In the genomic region with DNA sequence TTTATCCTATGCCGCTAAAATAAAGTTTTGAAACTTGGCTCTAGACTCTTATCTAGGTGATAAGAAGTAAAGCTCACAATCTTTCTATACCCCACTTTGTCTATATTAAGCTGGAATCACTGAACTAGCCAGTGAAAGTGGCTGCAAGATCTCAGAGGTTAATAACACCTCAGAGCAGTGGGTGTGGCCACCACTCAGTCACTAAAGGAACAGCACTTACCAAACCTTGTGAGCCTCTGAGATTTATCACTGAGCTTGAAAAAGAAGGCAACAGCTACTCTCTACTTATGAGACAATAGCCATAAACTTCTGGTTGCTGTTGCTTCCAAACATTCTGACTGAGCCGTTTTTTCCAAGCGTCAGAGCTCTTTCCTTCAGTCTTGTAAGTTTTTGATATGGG, we compare ENCODE assay signal across 19 mouse cellular contexts.
DNase-seq lines count a peak whose midpoint lies in the region; ATAC-seq lines count a peak whose summit lies in the region.
"Had no signal": no experiment of that assay in that cellular context is flagged by ENCODE, and none has a peak within 500 bp of the region (broad histone marks: within the 10 kb centered on the region; RNA-seq: fewer than 3 reads in every experiment).

No protein-coding gene starts in this region.

- H3K27me3 ChIP-seq in embryonic facial prominence, embryonic 10.5 days (replicated peaks; ENCODE audit: low read depth, poor library complexity, severe bottlenecking) = no peaks in the 10 kb centered on the region
- no peaks in the 10 kb centered on the region for H3K27me3 ChIP-seq in embryonic facial prominence, embryonic 15.5 days
- no peaks in the 10 kb centered on the region for H3K27me3 ChIP-seq in limb, embryonic 12.5 days
- no peaks in the 10 kb centered on the region for H3K27me3 ChIP-seq in forebrain, embryonic 11.5 days (ENCODE audit: control insufficient read depth, insufficient read depth, low read length)
- H3K27me3 ChIP-seq: heart, embryonic 12.5 days; hindbrain, embryonic 15.5 days had no signal

- no peak overlapping the region for H3K9ac ChIP-seq in embryonic facial prominence, embryonic 15.5 days
- no peak overlapping the region for H3K9ac ChIP-seq in limb, embryonic 12.5 days (replicated peaks)
- H3K9ac ChIP-seq in forebrain, embryonic 11.5 days (ENCODE audit: low read length) = no peak overlapping the region
- H3K9ac ChIP-seq: heart, embryonic 12.5 days; hindbrain, embryonic 15.5 days had no signal

- no peak overlapping the region for H3K4me2 ChIP-seq in embryonic facial prominence, embryonic 15.5 days (replicated peaks)
- H3K4me2 ChIP-seq in limb, embryonic 12.5 days = no peak overlapping the region
- no peak overlapping the region for H3K4me2 ChIP-seq in forebrain, embryonic 11.5 days (ENCODE audit: low read depth, low read length, severe bottlenecking)
- H3K4me2 ChIP-seq: heart, embryonic 12.5 days; hindbrain, embryonic 15.5 days had no signal

- WGBS in embryonic facial prominence, embryonic 10.5 days = 87% methylated on average over 3 of the region's 3 CpGs
- 67% methylated on average over 3 of the region's 3 CpGs for WGBS in embryonic facial prominence, embryonic 15.5 days
- WGBS in limb, embryonic 12.5 days = 53% methylated on average over 3 of the region's 3 CpGs
- 84% methylated on average over 3 of the region's 3 CpGs for WGBS in forebrain, embryonic 11.5 days

- peak; percentile 65 for DNase-seq in heart, adult 11 months
- no peak for DNase-seq in heart, adult 18-20 months
- no peak for DNase-seq in embryonic facial prominence, embryonic 10.5 days (ENCODE audit: low spot score)
- no peak for DNase-seq in kidney, postnatal 10 days
- DNase-seq in forebrain, embryonic 11.5 days (ENCODE audit: low spot score) = no peak
- no peak for DNase-seq in thymus, postnatal 14 days
- DNase-seq: adrenal gland, postnatal 10 days; B cell, adult 2 months; cerebellum, adult 11 months; cerebellum, adult 9-10 months; cerebellum, postnatal 25 days; gastrocnemius, postnatal 10 days had no signal

- ATAC-seq in embryonic facial prominence, embryonic 15.5 days (ENCODE audit: insufficient number of reproducible peaks, low FRiP score, low TSS enrichment, low read depth) = no peak
- ATAC-seq in limb, embryonic 12.5 days (ENCODE audit: insufficient number of reproducible peaks, insufficient read depth, low FRiP score, low TSS enrichment, low read depth) = no peak
- no peak for ATAC-seq in forebrain, embryonic 11.5 days (replicated peaks; ENCODE audit: low FRiP score)
- ATAC-seq: CD4-positive, CD25-positive, alpha-beta regulatory T cell, adult 4 months; forebrain, embryonic 14.5 days had no signal

- no peaks in the 10 kb centered on the region for H3K9me3 ChIP-seq in embryonic facial prominence, embryonic 10.5 days
- H3K9me3 ChIP-seq in embryonic facial prominence, embryonic 15.5 days (replicated peaks) = no peaks in the 10 kb centered on the region
- no peaks in the 10 kb centered on the region for H3K9me3 ChIP-seq in limb, embryonic 12.5 days
- no peaks in the 10 kb centered on the region for H3K9me3 ChIP-seq in forebrain, embryonic 11.5 days (ENCODE audit: control insufficient read depth, low read length)
- H3K9me3 ChIP-seq: heart, embryonic 12.5 days; hindbrain, embryonic 15.5 days had no signal

- H3K27ac ChIP-seq in embryonic facial prominence, embryonic 10.5 days (replicated peaks) = peak overlapping the region; percentile 78; the same call in 1 of the 2 replicates
- H3K27ac ChIP-seq in embryonic facial prominence, embryonic 15.5 days (replicated peaks) = peak overlapping the region; percentile 93
- peak overlapping the region; percentile 92 for H3K27ac ChIP-seq in limb, embryonic 12.5 days
- H3K27ac ChIP-seq in forebrain, embryonic 11.5 days (ENCODE audit: low read depth, low read length) = no peak overlapping the region
- H3K27ac ChIP-seq: hindbrain, embryonic 15.5 days had no signal

- no peaks in the 10 kb centered on the region for H3K36me3 ChIP-seq in embryonic facial prominence, embryonic 10.5 days (replicated peaks)
- H3K36me3 ChIP-seq in embryonic facial prominence, embryonic 15.5 days = no peaks in the 10 kb centered on the region
- H3K36me3 ChIP-seq in limb, embryonic 12.5 days = no peaks in the 10 kb centered on the region
- H3K36me3 ChIP-seq in forebrain, embryonic 11.5 days (ENCODE audit: control insufficient read depth, insufficient read depth, low read length) = no peaks in the 10 kb centered on the region
- H3K36me3 ChIP-seq: G1E; heart, embryonic 12.5 days; hindbrain, embryonic 15.5 days had no signal

- no peak overlapping the region for H3K4me3 ChIP-seq in embryonic facial prominence, embryonic 10.5 days
- no peak overlapping the region for H3K4me3 ChIP-seq in embryonic facial prominence, embryonic 15.5 days (replicated peaks)
- no peak overlapping the region for H3K4me3 ChIP-seq in limb, embryonic 12.5 days (replicated peaks)
- no peak overlapping the region for H3K4me3 ChIP-seq in forebrain, embryonic 11.5 days (ENCODE audit: low read depth, low read length)
- H3K4me3 ChIP-seq: heart, embryonic 12.5 days; hindbrain, embryonic 15.5 days had no signal

- peaks cover 39% of the 10 kb centered on the region for H3K4me1 ChIP-seq in embryonic facial prominence, embryonic 10.5 days
- H3K4me1 ChIP-seq in embryonic facial prominence, embryonic 15.5 days = peaks cover 33% of the 10 kb centered on the region
- peaks cover 37% of the 10 kb centered on the region for H3K4me1 ChIP-seq in limb, embryonic 12.5 days (replicated peaks)
- 0 out of 2 replicates have a peak, but pooled peaks cover 8% of the 10 kb centered on the region for H3K4me1 ChIP-seq in forebrain, embryonic 11.5 days (replicated peaks; ENCODE audit: control insufficient read depth, insufficient read depth, low read length)
